Mouse (Mus musculus): Measurements from ENCODE around the gene Ppib. TPM values are rescaled to one million over a fixed set of nuclear protein-coding genes. Genes with fewer than 3 reads are reported as not detected.

The Ppib gene
- polyA plus RNA-seq, 1 experiment from 2014 or later, result 861 TPM

- no peak overlapping the region for H3K27ac ChIP-seq (ENCODE audit: low read length)
- H3K4me2 ChIP-seq (ENCODE audit: low read depth, low read length), result no peak overlapping the region
- peaks cover 19% of the 10 kb centered on the region; the same call in 1 of the 2 replicates for H3K36me3 ChIP-seq (ENCODE audit: control insufficient read depth, insufficient read depth, low read length)
- H3K9ac ChIP-seq (ENCODE audit: low read length), result no peak overlapping the region
- no peak overlapping the region for H3K4me3 ChIP-seq (replicated peaks; ENCODE audit: low read length)
- ATAC-seq (ENCODE audit: insufficient read depth, low FRiP score), result no peak
- WGBS, result 29% methylated on average over 5 of the region's 5 CpGs
- peaks cover 15% of the 10 kb centered on the region for H3K27me3 ChIP-seq (ENCODE audit: control insufficient read depth, insufficient read depth, low read length)
- H3K4me1 ChIP-seq (ENCODE audit: control insufficient read depth, insufficient read depth, low read length), result peaks cover 7% of the 10 kb centered on the region
- no peaks in the 10 kb centered on the region for H3K9me3 ChIP-seq (replicated peaks; ENCODE audit: control insufficient read depth, low read length)
Observed at GRCm38 (mm10) chr9:66067542-66067941, 7.5 kb downstream of the Ppib start.

- Histone ChIP-seq H3K27me3 (ENCODE audit: control insufficient read depth, insufficient read depth, low read length) (peaks cover 15% of the 10 kb centered on the region), H3K4me3 (replicated peaks; ENCODE audit: low read length) (no peak overlapping the region), H3K27ac (ENCODE audit: low read length) (no peak overlapping the region), H3K9ac (ENCODE audit: low read length) (no peak overlapping the region), H3K36me3 (ENCODE audit: control insufficient read depth, insufficient read depth, low read length) (peaks cover 18% of the 10 kb centered on the region; the same call in 1 of the 2 replicates), H3K4me2 (ENCODE audit: low read depth, low read length) (no peak overlapping the region), H3K4me1 (ENCODE audit: control insufficient read depth, insufficient read depth, low read length) (peaks cover 7% of the 10 kb centered on the region), H3K9me3 (replicated peaks; ENCODE audit: control insufficient read depth, low read length) (no peaks in the 10 kb centered on the region)
- ATAC-seq (ENCODE audit: insufficient read depth, low FRiP score), result no peak
- WGBS, result 80% methylated on average over 4 of the region's 4 CpGs
Observed at GRCm38 (mm10) chr9:66068056-66068455, 8.0 kb downstream of the Ppib start.

- H3K36me3 ChIP-seq (ENCODE audit: control insufficient read depth, insufficient read depth, low read length), result peaks cover 15% of the 10 kb centered on the region; the same call in 1 of the 2 replicates
- WGBS, result 1% methylated on average over 30 of the region's 30 CpGs
- H3K27ac ChIP-seq (ENCODE audit: low read length), result no peak overlapping the region
- peaks cover 15% of the 10 kb centered on the region for H3K27me3 ChIP-seq (ENCODE audit: control insufficient read depth, insufficient read depth, low read length)
- H3K4me2 ChIP-seq (ENCODE audit: low read depth, low read length), result peak overlapping the region; percentile 92
- H3K4me3 ChIP-seq (replicated peaks; ENCODE audit: low read length), result peak overlapping the region; percentile 54
- peak; percentile 45; the same call in 1 of the 2 replicates for ATAC-seq (ENCODE audit: insufficient read depth, low FRiP score)
- H3K9me3 ChIP-seq (replicated peaks; ENCODE audit: control insufficient read depth, low read length), result no peaks in the 10 kb centered on the region
- peaks cover 7% of the 10 kb centered on the region for H3K4me1 ChIP-seq (ENCODE audit: control insufficient read depth, insufficient read depth, low read length)
- peak overlapping the region; percentile 64 for H3K9ac ChIP-seq (ENCODE audit: low read length)
Observed at GRCm38 (mm10) chr9:66068971-66069391, 9.0 kb downstream of the Ppib start.

DNA sequence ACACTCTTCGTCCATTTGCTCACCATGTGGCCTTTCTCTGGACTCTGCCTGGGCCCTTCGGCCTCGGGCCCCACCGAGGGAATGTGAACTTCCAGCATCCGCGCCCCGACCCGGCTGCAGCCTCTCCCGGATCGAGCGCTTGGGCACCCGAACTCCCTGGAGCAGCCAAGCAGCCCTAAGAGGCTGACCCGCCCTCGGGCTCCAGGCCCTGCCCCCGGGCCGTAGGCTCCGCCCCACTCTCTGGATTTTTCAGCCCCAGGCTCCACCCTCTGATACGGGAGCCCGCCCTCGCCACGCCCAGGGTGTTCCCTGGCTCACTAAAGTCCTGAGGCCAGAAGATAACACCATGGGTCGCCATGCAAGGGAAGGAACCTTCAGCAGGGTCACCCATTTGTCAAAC, 9.6 kb downstream of the Ppib start, which contains the start of gene Snx22:
Snx22 (minus strand) TSS at position 137 of the 400 bp plus-strand sequence.
- ATAC-seq (ENCODE audit: insufficient read depth, low FRiP score), result peak; percentile 95
- WGBS, result 2% methylated on average over 22 of the region's 22 CpGs
- H3K4me3 ChIP-seq (replicated peaks; ENCODE audit: low read length), result peak within 1 kb of the TSS; percentile 54

GRCm38 (mm10) chr9:66070151-66070550, 10.1 kb downstream of the Ppib start:
- Histone ChIP-seq H3K27me3 (ENCODE audit: control insufficient read depth, insufficient read depth, low read length) (peaks cover 15% of the 10 kb centered on the region), H3K36me3 (ENCODE audit: control insufficient read depth, insufficient read depth, low read length) (peaks cover 13% of the 10 kb centered on the region; the same call in 1 of the 2 replicates), H3K9me3 (replicated peaks; ENCODE audit: control insufficient read depth, low read length) (no peaks in the 10 kb centered on the region), H3K4me2 (ENCODE audit: low read depth, low read length) (no peak overlapping the region), H3K9ac (ENCODE audit: low read length) (no peak overlapping the region), H3K4me3 (replicated peaks; ENCODE audit: low read length) (no peak overlapping the region), H3K4me1 (ENCODE audit: control insufficient read depth, insufficient read depth, low read length) (peaks cover 7% of the 10 kb centered on the region), H3K27ac (ENCODE audit: low read length) (no peak overlapping the region)
- no peak for ATAC-seq (ENCODE audit: insufficient read depth, low FRiP score)
- WGBS, result 83% methylated on average over 5 of the region's 5 CpGs

More for the DNA sequence above, 9.6 kb downstream of the Ppib start, which contains the start of gene Snx22:
- H3K9ac ChIP-seq (ENCODE audit: low read length), result peak within 1 kb of the TSS; percentile 64
- H3K4me2 ChIP-seq (ENCODE audit: low read depth, low read length), result peak within 1 kb of the TSS; percentile 92
- peaks cover 7% of the 10 kb centered on the region for H3K4me1 ChIP-seq (ENCODE audit: control insufficient read depth, insufficient read depth, low read length)
- H3K9me3 ChIP-seq (replicated peaks; ENCODE audit: control insufficient read depth, low read length), result no peaks in the 10 kb centered on the region
- no peak within 1 kb of the TSS for H3K27ac ChIP-seq (ENCODE audit: low read length)
- peaks cover 15% of the 10 kb centered on the region; the same call in 1 of the 2 replicates for H3K36me3 ChIP-seq (ENCODE audit: control insufficient read depth, insufficient read depth, low read length)
- H3K27me3 ChIP-seq (ENCODE audit: control insufficient read depth, insufficient read depth, low read length), result peaks cover 15% of the 10 kb centered on the region

- Histone ChIP-seq H3K9ac (ENCODE audit: low read length) (no peak overlapping the region), H3K4me3 (replicated peaks; ENCODE audit: low read length) (no peak overlapping the region), H3K27ac (ENCODE audit: low read length) (no peak overlapping the region), H3K36me3 (ENCODE audit: control insufficient read depth, insufficient read depth, low read length) (no peaks in the 10 kb centered on the region), H3K4me2 (ENCODE audit: low read depth, low read length) (no peak overlapping the region), H3K9me3 (replicated peaks; ENCODE audit: control insufficient read depth, low read length) (no peaks in the 10 kb centered on the region), H3K4me1 (ENCODE audit: control insufficient read depth, insufficient read depth, low read length) (peaks cover 7% of the 10 kb centered on the region), H3K27me3 (ENCODE audit: control insufficient read depth, insufficient read depth, low read length) (peaks cover 12% of the 10 kb centered on the region)
- no peak for ATAC-seq (ENCODE audit: insufficient read depth, low FRiP score)
- 85% methylated on average over 7 of the region's 7 CpGs for WGBS
Observed at GRCm38 (mm10) chr9:66072754-66073153, 12.7 kb downstream of the Ppib start.

DNA sequence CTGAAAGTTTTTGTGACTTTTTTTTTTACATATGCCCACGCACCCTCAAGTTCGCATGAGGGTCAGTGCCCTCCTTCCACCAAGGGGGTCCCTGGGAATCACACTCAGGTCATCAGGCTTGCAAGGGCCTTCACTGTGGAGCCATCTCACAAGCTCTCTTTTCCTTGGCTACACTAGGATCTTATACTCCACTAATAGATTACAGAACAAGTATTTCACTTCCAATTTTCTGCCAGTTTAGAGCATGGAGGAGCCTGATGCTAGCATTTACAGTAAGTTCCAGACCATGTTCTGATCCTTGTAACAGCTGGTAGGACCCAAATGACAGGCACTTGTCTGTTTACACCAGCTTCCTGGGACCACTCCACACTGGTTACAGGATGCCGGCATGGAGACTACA, 18.1 kb downstream of the Ppib start:
- Histone ChIP-seq H3K4me2 (ENCODE audit: low read depth, low read length) (no peak overlapping the region), H3K4me3 (replicated peaks; ENCODE audit: low read length) (no peak overlapping the region; the same call in 1 of the 2 replicates), H3K27ac (ENCODE audit: low read length) (no peak overlapping the region), H3K9ac (ENCODE audit: low read length) (peak overlapping the region; percentile 54; the same call in 1 of the 2 replicates), H3K36me3 (ENCODE audit: control insufficient read depth, insufficient read depth, low read length) (no peaks in the 10 kb centered on the region), H3K27me3 (ENCODE audit: control insufficient read depth, insufficient read depth, low read length) (no peaks in the 10 kb centered on the region), H3K9me3 (replicated peaks; ENCODE audit: control insufficient read depth, low read length) (no peaks in the 10 kb centered on the region), H3K4me1 (ENCODE audit: control insufficient read depth, insufficient read depth, low read length) (peaks cover 7% of the 10 kb centered on the region)
- WGBS, result 57% methylated on average over 3 of the region's 3 CpGs
- ATAC-seq (ENCODE audit: insufficient read depth, low FRiP score), result no peak

GRCm38 (mm10) chr9:66078493-66078892, 18.5 kb downstream of the Ppib start:
- WGBS, result 7% methylated on average over 14 of the region's 14 CpGs
- no peak overlapping the region for H3K27ac ChIP-seq (ENCODE audit: low read length)
- H3K9ac ChIP-seq (ENCODE audit: low read length), result peak overlapping the region; percentile 54; the same call in 1 of the 2 replicates

GRCm38 (mm10) chr9:66080804-66081459, 20.9 kb downstream of the Ppib start:
- H3K4me2 ChIP-seq (ENCODE audit: low read depth, low read length), result no peak overlapping the region
- H3K27me3 ChIP-seq (ENCODE audit: control insufficient read depth, insufficient read depth, low read length), result no peaks in the 10 kb centered on the region
- no peaks in the 10 kb centered on the region for H3K36me3 ChIP-seq (ENCODE audit: control insufficient read depth, insufficient read depth, low read length)
- H3K9ac ChIP-seq (ENCODE audit: low read length), result no peak overlapping the region
- no peak for ATAC-seq (ENCODE audit: insufficient read depth, low FRiP score)
- WGBS, result 73% methylated on average over 3 of the region's 3 CpGs
- no peak overlapping the region for H3K27ac ChIP-seq (ENCODE audit: low read length)
- H3K4me1 ChIP-seq (ENCODE audit: control insufficient read depth, insufficient read depth, low read length), result peaks cover 7% of the 10 kb centered on the region
- no peaks in the 10 kb centered on the region for H3K9me3 ChIP-seq (replicated peaks; ENCODE audit: control insufficient read depth, low read length)
- no peak overlapping the region for H3K4me3 ChIP-seq (replicated peaks; ENCODE audit: low read length)

More at GRCm38 (mm10) chr9:66078493-66078892, 18.5 kb downstream of the Ppib start:
- H3K27me3 ChIP-seq (ENCODE audit: control insufficient read depth, insufficient read depth, low read length), result no peaks in the 10 kb centered on the region
- no peaks in the 10 kb centered on the region for H3K9me3 ChIP-seq (replicated peaks; ENCODE audit: control insufficient read depth, low read length)
- H3K4me1 ChIP-seq (ENCODE audit: control insufficient read depth, insufficient read depth, low read length), result peaks cover 7% of the 10 kb centered on the region
- ATAC-seq (ENCODE audit: insufficient read depth, low FRiP score), result no peak
- H3K36me3 ChIP-seq (ENCODE audit: control insufficient read depth, insufficient read depth, low read length), result no peaks in the 10 kb centered on the region
- no peak overlapping the region for H3K4me2 ChIP-seq (ENCODE audit: low read depth, low read length)
- peak overlapping the region; percentile 4; the same call in 1 of the 2 replicates for H3K4me3 ChIP-seq (replicated peaks; ENCODE audit: low read length)

All from stomach, embryonic 16.5 days (tissue).